Mouse (Mus musculus) CH12.LX (cell line): ENCODE data around the gene Adgrg5. TPM values are rescaled to one million over a fixed set of nuclear protein-coding genes. Genes with fewer than 3 reads are reported as not detected.

Experiments used
- DNase-seq: peaks from one replicate; pipeline ENCODE4 v3.0.0-alpha.2; 2013; ENCODE audit errors: extremely low read depth
- H3K27ac ChIP-seq: 2 replicates; pipeline ENCODE4 v1.5.1; 2012; ENCODE audit warnings: low read depth, mild to moderate bottlenecking, control low read depth, moderate library complexity; ENCODE audit not compliant: insufficient read depth
- H3K27me3 ChIP-seq: replicated peaks from 2 replicates; pipeline ENCODE3; 2012; ENCODE audit warnings: inconsistent platforms
- H3K36me3 ChIP-seq, 2 experiments: replicated peaks in 1 of 2; 2 replicates each; pipeline versions ENCODE3 to v1.6.1; 2012; ENCODE audit warnings: inconsistent platforms in 1 of 2, low read length in 1 of 2, mild to moderate bottlenecking in 1 of 2, mixed read lengths in 1 of 2, moderate library complexity in 1 of 2; ENCODE audit not compliant: control insufficient read depth in 1 of 2, insufficient read depth in 1 of 2
- H3K4me1 ChIP-seq, 2 experiments: 2 replicates each; pipeline ENCODE4 v1.6.1; 2012; ENCODE audit warnings: inconsistent platforms in 1 of 2, moderate library complexity in 1 of 2; ENCODE audit not compliant: insufficient read depth in 2 of 2, control insufficient read depth in 1 of 2
- H3K4me2 ChIP-seq: 2 replicates; pipeline ENCODE4 v1.6.1; 2012; ENCODE audit warnings: low read depth, mild to moderate bottlenecking, control low read depth; ENCODE audit not compliant: poor library complexity, insufficient read depth, severe bottlenecking
- H3K4me3 ChIP-seq, 3 experiments: fragments of 150-350 bp in 1 of 3; sonication (generic) in 1 of 3; replicated peaks in 1 of 3; 2 replicates each; pipeline versions ENCODE3 to v1.5.1; 2011 to 2012; ENCODE audit warnings: low read depth in 2 of 3, low read length in 2 of 3, mild to moderate bottlenecking in 2 of 3, moderate library complexity in 2 of 3, control low read depth in 1 of 3, improper control_type of control experiment in 1 of 3, inconsistent platforms in 1 of 3, mixed read lengths in 1 of 3; ENCODE audit not compliant: poor library complexity in 1 of 3
- H3K79me2 ChIP-seq: replicated peaks from 2 replicates; pipeline ENCODE4 v1.6.1; 2012; ENCODE audit warnings: mild to moderate bottlenecking, moderate library complexity; ENCODE audit not compliant: control insufficient read depth, poor library complexity, insufficient read depth, severe bottlenecking; ENCODE audit errors: extremely low read depth
- H3K9ac ChIP-seq: 2 replicates; pipeline ENCODE4 v1.6.1; 2012; ENCODE audit warnings: low read depth, mild to moderate bottlenecking, control low read depth, moderate library complexity; ENCODE audit not compliant: insufficient read depth
- H3K9me3 ChIP-seq: replicated peaks from 2 replicates; pipeline ENCODE3; 2012; ENCODE audit warnings: low read length, inconsistent platforms, mixed read lengths
- CTCF ChIP-seq, 2 experiments: IDR thresholded peaks in 1 of 2; conservative IDR thresholded peaks in 1 of 2; 2 replicates each; pipeline ENCODE4 v1.5.1; 2011 to 2012; ENCODE audit warnings: low read depth in 2 of 2, low read length in 2 of 2, improper control_type of control experiment in 1 of 2, inconsistent platforms in 1 of 2, mild to moderate bottlenecking in 1 of 2, moderate library complexity in 1 of 2
- ELF1 ChIP-seq: IDR thresholded peaks from 2 replicates; pipeline ENCODE4 v1.6.1; 2014; ENCODE audit warnings: low read depth, mild to moderate bottlenecking, inconsistent platforms, low read length, improper control_type of control experiment
- EP300 ChIP-seq: IDR thresholded peaks from 2 replicates; pipeline ENCODE4 v1.6.1; 2011; ENCODE audit warnings: low read length, improper control_type of control experiment
- GABPA ChIP-seq: IDR thresholded peaks from 2 replicates; pipeline ENCODE4 v1.6.1; 2012; ENCODE audit warnings: low read depth, low read length, improper control_type of control experiment, inconsistent platforms; ENCODE audit not compliant: insufficient replicate concordance
- IRF4 ChIP-seq: IDR thresholded peaks from 2 replicates; pipeline ENCODE4 v1.6.1; 2014; ENCODE audit warnings: low read depth, mild to moderate bottlenecking, inconsistent platforms, low read length, improper control_type of control experiment
- JUN ChIP-seq: IDR thresholded peaks from 2 replicates; pipeline ENCODE4 v1.6.1; 2011; ENCODE audit warnings: low read depth, mild to moderate bottlenecking, low read length, improper control_type of control experiment, moderate library complexity; ENCODE audit not compliant: insufficient read depth
- JUND ChIP-seq: conservative IDR thresholded peaks from 2 replicates; pipeline ENCODE4 v1.6.1; 2011; ENCODE audit warnings: low read depth, low read length, improper control_type of control experiment
- MAFK ChIP-seq: IDR thresholded peaks from 2 replicates; pipeline ENCODE4 v1.6.1; 2011; ENCODE audit warnings: low read length, improper control_type of control experiment; ENCODE audit not compliant: insufficient replicate concordance
- MAX ChIP-seq: IDR thresholded peaks from 2 replicates; pipeline ENCODE4 v1.6.1; 2011; ENCODE audit warnings: low read length, improper control_type of control experiment
- MAZ ChIP-seq: IDR thresholded peaks from 2 replicates; pipeline ENCODE4 v1.6.1; 2012; ENCODE audit warnings: low read depth, mild to moderate bottlenecking, inconsistent platforms, low read length, improper control_type of control experiment, moderate library complexity
- MEF2A ChIP-seq: IDR thresholded peaks from 2 replicates; pipeline ENCODE4 v1.6.1; 2014; ENCODE audit warnings: low read depth, mild to moderate bottlenecking, inconsistent platforms, low read length, improper control_type of control experiment, borderline replicate concordance
- MXI1 ChIP-seq: IDR thresholded peaks from 2 replicates; pipeline ENCODE4 v1.6.1; 2011; ENCODE audit warnings: mild to moderate bottlenecking, low read depth, low read length, improper control_type of control experiment
- NELFE ChIP-seq: IDR thresholded peaks from 2 replicates; pipeline ENCODE4 v1.6.1; 2011; ENCODE audit warnings: low read depth, low read length, improper control_type of control experiment
- POLR2A ChIP-seq: IDR thresholded peaks from 2 replicates; pipeline ENCODE4 v1.6.1; 2011; ENCODE audit warnings: low read depth, mild to moderate bottlenecking, improper control_type of control experiment, low read length
- RAD21 ChIP-seq: IDR thresholded peaks from 2 replicates; pipeline ENCODE4 v1.6.1; 2011; ENCODE audit warnings: low read depth, mild to moderate bottlenecking, low read length, improper control_type of control experiment, moderate library complexity
- SMC3 ChIP-seq: IDR thresholded peaks from 2 replicates; pipeline ENCODE4 v1.6.1; 2011; ENCODE audit warnings: low read depth, low read length, improper control_type of control experiment
- TCF12 ChIP-seq: IDR thresholded peaks from 2 replicates; pipeline ENCODE4 v1.6.1; 2014; ENCODE audit warnings: low read depth, mild to moderate bottlenecking, inconsistent platforms, low read length, improper control_type of control experiment
- UBTF ChIP-seq: IDR thresholded peaks from 2 replicates; pipeline ENCODE4 v1.6.1; 2012; ENCODE audit warnings: low read depth, mild to moderate bottlenecking, inconsistent platforms, low read length, improper control_type of control experiment, moderate library complexity
- USF1 ChIP-seq: IDR thresholded peaks from 2 replicates; pipeline ENCODE4 v1.6.1; 2014; ENCODE audit warnings: low read depth, mild to moderate bottlenecking, inconsistent platforms, low read length, improper control_type of control experiment
- ZKSCAN1 ChIP-seq: IDR thresholded peaks from 2 replicates; pipeline ENCODE4 v1.6.1; 2012; ENCODE audit warnings: low read depth, inconsistent platforms, low read length, improper control_type of control experiment, borderline replicate concordance
- ZMIZ1 ChIP-seq: IDR thresholded peaks from 2 replicates; pipeline ENCODE4 v1.6.1; 2012; ENCODE audit warnings: low read depth, mild to moderate bottlenecking, inconsistent platforms, low read length, improper control_type of control experiment
- ZNF384 ChIP-seq: IDR thresholded peaks from 2 replicates; pipeline ENCODE4 v1.6.1; 2012; ENCODE audit warnings: low read depth, low read length, improper control_type of control experiment, inconsistent platforms
- dilution Hi-C: fragments of 300-500 bp; cut with MboI; formaldehyde crosslinking; loops from 2 replicates; pipeline ENCODE4 v1.14.3; 2020; ENCODE audit warnings: low sequenced_read_pairs; ENCODE audit not compliant: extremely low pct_unique_long_range_greater_than_20kb, extremely low pct_ligation_motif_present
- in situ Hi-C: fragments of 300-500 bp; cut with MboI; formaldehyde crosslinking; loops from 3 replicates; pipeline ENCODE4 v1.14.3; 2019; ENCODE audit warnings: low sequenced_read_pairs, low pct_ligation_motif_present, low pct_unique_long_range_greater_than_20kb, mixed read lengths
- polyA plus RNA-seq: library from polyadenylated mRNA; unstranded; fragments of >175 nt; gene quantifications from 2 replicates; pipeline ENCODE4 v1.2.1, GENCODE M21; 2012; ENCODE audit warnings: low read depth; ENCODE audit not compliant: insufficient read length
- total RNA-seq, 2 experiments: library from RNA; depleted of rRNA; stranded (reverse); fragments of 300-350 nt in 1 of 2; fragments of >200 nt in 1 of 2; gene quantifications; 2 replicates each; pipeline ENCODE4 v1.2.3; 2012 to 2014

Adgrg5 gene
- total and polyA plus RNA-seq, 3 experiments: 0.81 to 10.0 (median 6.9) TPM

DNA sequence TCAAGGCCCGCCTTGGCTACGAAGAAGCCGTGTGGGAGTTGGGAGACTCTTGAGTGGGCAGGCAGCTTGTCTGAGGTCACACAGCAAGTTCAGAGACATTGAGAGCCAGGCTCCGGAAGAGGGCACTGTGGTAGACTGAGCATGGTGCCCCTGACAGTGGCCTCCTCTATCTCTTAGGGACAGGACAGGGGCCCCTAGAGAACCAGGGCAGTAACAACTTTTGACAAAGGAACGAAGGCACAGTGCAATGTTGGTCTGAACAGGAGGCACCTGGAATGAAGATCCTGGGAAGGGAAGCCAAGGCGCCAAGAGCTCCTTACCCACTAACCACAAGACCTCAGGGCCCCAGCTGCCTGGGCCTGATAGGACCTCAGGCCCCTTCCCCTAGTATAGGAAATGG lies 61.5 kb downstream of the Adgrg5 start:
- no peak overlapping the region for H3K9ac ChIP-seq
- TF ChIP-seq SMC3 (no peak), CTCF (conservative IDR thresholded peaks at IDR 0.05 in 1 of 2, IDR thresholded peaks at IDR 0.05 in 1 of 2; ENCODE audit: low read depth in 2 of 2, low read length in 2 of 2) (no peak; a peak in 1 of 4 replicates), ZNF384 (no peak), ZKSCAN1 (no peak), GABPA (no peak), USF1 (no peak), NELFE (no peak), TCF12 (no peak)
- H3K4me1 ChIP-seq: peaks cover 7 to 56% of the 10 kb centered on the region in 2 experiments
- no peak for DNase-seq
- H3K9me3 ChIP-seq: no peaks in the 10 kb centered on the region
- in situ Hi-C loops (no loop called here), dilution Hi-C loops (no loop called here)
- no peak overlapping the region for H3K4me3 ChIP-seq
- H3K79me2 ChIP-seq: no peaks in the 10 kb centered on the region
- no peak overlapping the region for H3K27ac ChIP-seq
- H3K36me3 ChIP-seq: no peaks in the 10 kb centered on the region
- H3K27me3 ChIP-seq: peaks cover 28% of the 10 kb centered on the region
- H3K4me2 ChIP-seq: no peak overlapping the region

DNA sequence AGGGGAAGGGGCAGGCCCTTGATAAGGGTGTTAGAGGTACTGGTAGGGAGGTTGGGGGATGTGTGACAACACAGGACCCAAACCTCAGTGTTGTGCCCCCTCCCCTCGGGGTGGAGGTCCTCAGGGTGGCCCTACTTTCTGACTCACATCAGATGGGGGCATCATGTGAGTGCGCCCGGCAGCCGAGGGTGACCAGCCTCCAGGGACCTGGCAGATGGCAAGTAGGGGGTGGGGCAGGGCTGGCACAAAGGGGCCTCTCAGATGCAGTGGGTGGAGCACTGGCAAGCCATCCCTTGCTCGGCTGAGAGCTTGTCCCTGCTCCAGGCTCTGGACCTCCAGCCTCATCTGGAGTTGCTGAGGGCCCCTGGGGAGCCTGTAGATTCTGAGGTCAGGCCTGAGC lies 63.2 kb downstream of the Adgrg5 start:
- in situ Hi-C loops: no loop called here
- peaks cover 36% of the 10 kb centered on the region for H3K27me3 ChIP-seq
- H3K9me3 ChIP-seq: no peaks in the 10 kb centered on the region
- H3K27ac ChIP-seq: no peak overlapping the region
- H3K79me2 ChIP-seq: no peaks in the 10 kb centered on the region
- no peak for DNase-seq
- TF ChIP-seq RAD21: no peak
- TF ChIP-seq IRF4: no peak
- TF ChIP-seq ZKSCAN1: no peak
- no peak for TF ChIP-seq ELF1
- no peak for TF ChIP-seq POLR2A
- TF ChIP-seq JUN: no peak
- TF ChIP-seq MAZ: no peak
- no peak for TF ChIP-seq EP300
- TF ChIP-seq MAX: no peak
- no peak for TF ChIP-seq UBTF
- no peak for TF ChIP-seq MAFK
- no peak for TF ChIP-seq MXI1
- no peak for TF ChIP-seq ZMIZ1
- TF ChIP-seq MEF2A: no peak
- TF ChIP-seq JUND: no peak
- TF ChIP-seq, all 38 proteins: peak for 0
- Histone ChIP-seq H3K4me2 (no peak overlapping the region), H3K4me3 (no peak overlapping the region), H3K9ac (no peak overlapping the region), H3K4me1 (peaks cover 7 to 60% of the 10 kb centered on the region in 2 experiments), H3K36me3 (no peaks in the 10 kb centered on the region)
- dilution Hi-C loops: no loop called here
